Mouse (Mus musculus) lung, postnatal 4 days (tissue): ENCODE measurements around the gene Ythdf1.

Source experiments
- DNase-seq, 2 experiments: peaks; one replicate each; pipeline ENCODE4 v3.0.0; 2021

Ythdf1 gene

DNA sequence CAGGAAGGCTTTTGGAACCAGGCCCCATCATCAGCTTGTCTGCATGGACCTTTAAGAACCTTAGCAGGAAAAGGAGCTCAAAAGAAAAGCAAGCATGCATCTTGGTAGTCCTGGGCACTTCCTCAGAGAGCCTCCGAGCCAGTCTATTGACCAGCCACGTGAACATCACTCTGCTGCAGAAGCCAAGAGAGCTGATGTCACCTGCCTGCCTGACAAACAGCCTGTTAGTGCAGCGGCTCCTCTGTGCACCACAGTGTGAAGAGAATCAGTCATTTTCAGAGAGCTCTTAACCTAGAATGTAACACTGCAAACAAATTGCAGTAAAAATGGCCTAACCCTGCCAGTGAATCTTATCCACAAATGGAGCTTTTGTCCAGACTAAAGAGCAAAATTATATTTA lies 50.7 kb downstream of the Ythdf1 start:
- no peak for DNase-seq

- no peak for DNase-seq
Observed at GRCm38 (mm10) chr2:180861561-180861960, 59.2 kb downstream of the Ythdf1 start.

DNA sequence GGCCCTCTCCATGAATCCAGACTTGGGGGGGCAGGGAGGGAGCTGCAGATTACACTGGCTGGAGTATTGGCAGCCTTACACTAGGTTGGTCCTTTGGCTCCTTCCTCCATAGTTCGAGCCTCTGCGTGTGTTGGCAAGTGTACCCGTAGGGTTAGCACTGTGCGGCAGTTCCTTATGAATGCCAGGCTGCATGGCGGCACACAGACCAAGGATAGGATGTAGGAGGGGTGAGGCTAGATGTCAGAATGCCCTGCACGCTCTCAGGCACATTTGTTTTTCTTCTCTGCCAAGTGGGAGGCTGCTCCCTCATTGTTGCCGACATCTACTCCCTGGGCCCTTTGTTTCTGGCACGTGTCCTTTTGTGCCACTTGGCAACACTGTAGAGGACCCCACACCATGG lies 63.6 kb downstream of the Ythdf1 start:
- no peak for DNase-seq

GRCm38 (mm10) chr2:180855005-180855544 lies 65.7 kb downstream of the Ythdf1 start:
- no peak for DNase-seq
